Mouse (Mus musculus): ENCODE data around the gene Sel1l.

Sel1l gene

DNA sequence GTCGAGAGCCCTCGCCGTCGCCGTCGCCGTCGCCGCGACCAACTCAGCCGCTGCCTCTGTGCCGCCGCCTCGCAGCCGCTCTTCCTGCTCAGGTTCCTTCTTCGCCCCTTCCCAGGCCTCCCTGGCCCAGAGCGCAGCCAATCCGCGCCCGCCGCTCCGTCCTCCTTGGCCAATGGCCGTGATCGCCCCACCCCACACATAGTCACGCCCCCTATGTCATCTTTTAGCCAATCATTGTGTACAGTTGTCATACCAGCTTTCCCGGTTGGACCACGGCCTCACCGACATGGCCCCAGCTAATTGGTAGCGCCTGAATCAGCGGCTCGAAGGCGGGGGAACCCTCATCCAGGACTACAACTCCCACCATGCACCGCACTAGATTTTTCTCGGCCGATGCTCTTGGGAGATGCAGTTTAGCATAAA, at the start of gene Sel1l:
Gene Sel1l (minus strand): TSS at position 113 of the 423 bp plus-strand sequence.
- peak; percentile 99 for DNase-seq

- no peak for DNase-seq
These were observed 43.9 kb upstream of the Sel1l start for GRCm38 (mm10) chr12:91892622-91893560.

- DNase-seq = no peak
These were observed 31.5 kb upstream of the Sel1l start for GRCm38 (mm10) chr12:91880431-91880830.

GRCm38 (mm10) chr12:91878912-91879250, 29.9 kb upstream of the Sel1l start:
- no peak for DNase-seq

- no peak for DNase-seq
These were observed 29.3 kb upstream of the Sel1l start for GRCm38 (mm10) chr12:91878056-91878911.

GRCm38 (mm10) chr12:91877646-91878045, 28.7 kb upstream of the Sel1l start:
- no peak for DNase-seq

DNA sequence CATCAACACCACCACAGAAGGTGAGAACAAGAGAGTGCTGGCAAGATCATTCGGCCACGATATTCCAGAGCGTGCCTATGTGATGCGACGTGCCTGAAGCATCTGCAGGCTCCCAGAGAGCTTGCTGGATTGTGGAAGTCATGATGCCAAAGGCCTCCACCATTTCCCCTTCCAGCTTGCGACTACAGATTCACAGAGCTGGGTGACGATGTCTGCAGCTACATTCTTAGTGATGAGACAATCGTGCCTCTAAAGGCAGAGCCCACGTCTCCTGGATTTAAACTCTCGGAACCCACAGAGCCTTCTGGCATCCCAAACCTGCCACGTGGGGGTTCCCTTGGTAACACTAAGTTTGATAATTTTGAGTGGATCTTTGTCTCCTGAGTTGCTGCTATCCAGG, 21.7 kb upstream of the Sel1l start:
- no peak for DNase-seq

DNA sequence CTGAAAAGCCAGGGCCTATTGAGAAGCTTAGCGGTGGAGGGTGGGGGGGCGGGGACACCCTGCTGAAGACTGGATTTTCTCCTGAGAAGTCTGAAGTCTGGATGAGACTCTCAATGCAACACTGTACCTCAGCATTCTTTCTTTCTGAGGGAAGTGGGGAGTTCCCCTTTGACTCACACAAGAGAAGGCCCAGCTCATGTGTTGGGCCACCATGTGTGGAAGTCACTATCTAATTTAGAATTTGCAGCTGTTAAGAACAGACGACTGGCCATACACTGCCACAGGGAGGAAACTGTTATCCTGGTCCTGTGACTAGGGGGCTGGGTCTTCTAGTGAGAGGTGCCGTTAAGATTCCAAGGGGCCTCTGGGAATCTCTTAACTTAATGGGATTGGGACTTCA, 20.4 kb upstream of the Sel1l start:
- DNase-seq = no peak

GRCm38 (mm10) chr12:91854330-91854729, 5.4 kb upstream of the Sel1l start:
- no peak for DNase-seq

DNA sequence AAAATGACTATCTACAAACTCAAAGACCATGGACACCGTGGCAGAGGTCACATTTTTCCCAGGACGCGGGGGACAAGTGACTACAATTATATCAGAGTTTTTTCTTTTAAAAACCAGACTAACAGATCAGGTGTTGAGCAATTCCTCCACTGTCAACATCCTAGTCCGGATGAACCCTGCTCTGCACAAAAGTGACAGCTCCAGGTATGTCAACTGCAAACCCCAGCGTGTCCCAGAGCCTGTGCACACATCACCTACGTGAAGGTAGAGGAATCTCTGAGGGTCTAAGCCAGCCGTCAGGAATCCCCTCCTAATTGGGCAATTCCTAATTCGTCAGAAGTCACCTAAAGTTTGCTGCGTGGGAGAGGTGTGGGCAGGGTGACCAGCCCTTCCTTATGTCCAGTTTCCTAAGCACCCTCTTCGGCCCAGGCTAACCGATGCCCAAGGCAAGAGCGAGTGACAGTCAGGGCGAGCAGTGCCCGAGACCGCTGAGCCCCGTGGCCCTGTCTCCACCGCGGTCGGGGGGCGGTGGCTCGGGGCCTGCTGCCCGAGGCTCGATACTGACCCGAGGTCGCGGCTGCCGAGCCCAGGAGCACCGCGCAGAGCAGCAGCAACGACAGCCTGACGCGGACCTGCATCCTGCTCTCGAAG, 438 bp downstream of the Sel1l start:
- DNase-seq = no peak

GRCm38 (mm10) chr12:91846038-91846437, 2.9 kb downstream of the Sel1l start:
- no peak for DNase-seq

DNA sequence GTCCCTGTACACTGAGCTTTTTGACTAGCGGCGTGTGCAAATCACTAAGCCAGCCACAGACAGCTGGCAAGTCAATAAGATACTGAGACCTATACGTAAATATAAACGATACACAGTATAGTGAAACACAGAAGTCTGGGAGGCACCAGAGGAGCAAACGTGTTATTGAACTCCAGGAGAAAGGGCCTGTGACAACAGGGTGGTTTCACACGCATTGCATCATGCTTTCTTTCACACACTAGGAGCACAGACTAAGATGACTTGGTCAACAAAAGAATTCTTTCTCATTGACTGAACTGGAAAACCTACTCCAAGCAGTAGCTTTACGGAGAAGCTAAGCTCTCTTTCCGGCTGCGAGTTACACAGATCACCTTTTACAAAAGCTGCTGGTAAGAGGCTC, 3.6 kb downstream of the Sel1l start:
- no peak for DNase-seq

DNA sequence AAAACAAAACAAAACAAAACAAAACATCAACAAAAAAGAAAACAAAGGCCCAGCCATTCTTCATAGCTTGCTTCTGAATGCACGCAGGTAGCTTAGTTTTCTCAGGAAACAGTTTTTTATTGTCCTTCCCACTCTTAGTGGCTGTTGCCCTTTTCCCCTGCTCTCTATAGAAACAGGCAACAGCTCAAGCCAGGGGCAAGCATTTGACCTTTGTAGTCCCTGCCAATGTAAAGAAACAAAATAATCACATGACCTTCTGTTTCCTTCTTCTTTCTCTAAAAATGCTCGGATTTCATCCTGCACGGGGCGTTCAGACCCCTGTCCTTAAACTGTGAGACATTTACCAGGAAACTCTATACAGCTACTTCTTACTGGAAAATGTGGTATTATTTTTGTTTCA, 4.4 kb downstream of the Sel1l start:
- no peak for DNase-seq

- no peak for DNase-seq
These were observed 5.1 kb downstream of the Sel1l start for GRCm38 (mm10) chr12:91843888-91844287.

DNA sequence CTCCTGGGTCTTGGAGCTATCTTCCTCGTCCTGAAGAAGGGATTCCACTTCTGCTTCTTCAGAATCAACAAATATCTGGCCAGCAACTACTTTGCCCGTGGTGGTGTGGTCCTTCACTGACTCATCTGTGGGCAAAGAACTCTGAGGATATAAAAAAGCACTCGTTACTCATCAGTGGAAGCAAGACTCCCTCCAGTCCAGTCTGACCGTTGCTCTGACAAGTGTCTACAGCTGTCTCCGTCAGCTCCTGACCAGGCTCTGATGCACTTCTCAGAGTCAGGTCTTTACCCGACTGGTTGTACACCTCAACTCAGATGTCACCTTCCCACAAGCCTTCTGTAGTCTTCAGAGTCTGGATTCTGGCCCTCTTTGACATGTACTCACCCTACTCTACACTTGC, 7.2 kb downstream of the Sel1l start:
- DNase-seq = no peak

GRCm38 (mm10) chr12:91838261-91838660, 10.7 kb downstream of the Sel1l start:
- DNase-seq = no peak

DNA sequence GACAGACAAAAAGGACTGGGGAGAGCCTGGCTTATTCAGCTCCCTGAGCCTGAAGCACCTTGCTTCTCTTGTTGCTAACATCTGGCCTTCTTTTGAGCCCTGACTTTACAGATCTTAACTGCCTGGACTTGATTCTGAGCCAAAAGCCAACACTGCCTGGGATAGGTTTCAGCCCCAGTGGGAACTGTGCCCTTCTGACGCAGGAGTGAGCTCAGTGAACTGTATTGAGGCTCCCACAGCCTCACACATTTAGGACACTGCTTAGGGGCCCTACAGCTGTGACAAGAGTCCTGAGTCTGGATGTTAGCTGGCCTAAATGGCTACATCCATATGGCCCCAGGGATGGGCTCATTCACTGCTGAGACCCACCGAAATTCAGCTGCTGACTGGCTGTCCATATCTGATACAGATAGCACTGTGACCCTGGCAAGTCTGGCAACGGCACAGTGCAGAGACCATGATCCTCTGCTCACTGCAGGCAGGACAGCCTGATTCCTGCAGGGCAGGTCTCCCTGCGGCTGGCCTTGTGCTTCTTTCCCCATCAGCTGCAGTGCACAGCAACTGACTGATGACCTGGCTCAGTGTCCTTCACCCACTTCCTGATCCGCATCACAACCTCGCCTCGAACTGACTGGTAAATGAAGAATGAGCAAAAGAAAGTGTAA, 11.4 kb downstream of the Sel1l start:
- no peak for DNase-seq

GRCm38 (mm10) chr12:91833939-91834333, 15.0 kb downstream of the Sel1l start:
- DNase-seq = no peak

GRCm38 (mm10) chr12:91833237-91833938, 15.6 kb downstream of the Sel1l start:
- DNase-seq = no peak

DNA sequence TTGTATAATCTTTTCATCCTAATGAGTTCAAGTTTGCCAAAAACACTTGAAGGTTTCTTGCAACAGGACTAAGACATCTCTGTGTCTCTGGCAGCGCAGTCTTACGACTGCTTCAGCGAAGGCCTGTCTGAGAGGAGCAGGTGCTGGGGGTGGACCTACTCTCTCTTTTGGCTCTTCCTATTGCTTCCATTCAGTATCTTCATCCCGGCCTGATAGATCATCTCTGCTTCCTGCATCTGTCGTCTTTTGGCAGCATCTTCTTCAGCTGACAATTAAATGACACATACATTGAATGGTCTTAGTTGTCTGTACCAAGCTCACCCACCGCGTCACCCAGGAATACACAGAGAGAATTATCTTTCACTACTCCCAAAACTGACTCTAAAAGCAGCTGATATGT, 17.5 kb downstream of the Sel1l start:
- DNase-seq = no peak

DNA sequence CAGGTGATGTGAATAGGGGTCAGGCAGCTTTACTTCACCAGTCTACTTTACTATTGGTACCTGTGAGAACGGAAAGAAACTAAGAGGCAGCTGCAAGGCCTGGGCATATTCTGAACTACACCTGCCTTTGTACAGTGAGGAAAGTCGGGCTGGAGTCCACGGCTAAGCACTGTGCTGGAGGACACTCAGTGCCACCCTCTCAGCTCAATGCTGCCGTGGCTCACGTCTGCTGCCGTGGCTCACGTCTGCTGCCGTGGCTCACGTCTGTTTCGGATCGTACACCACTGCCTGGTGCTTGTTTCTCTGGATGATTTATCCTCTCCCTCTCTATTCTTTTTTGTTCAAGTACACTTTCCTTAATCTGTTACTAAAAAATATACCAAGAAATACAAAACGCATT, 28.5 kb downstream of the Sel1l start:
- no peak for DNase-seq

- DNase-seq = no peak
These were observed 30.2 kb downstream of the Sel1l start for GRCm38 (mm10) chr12:91818726-91819125.
